Mouse (Mus musculus): ENCODE results near the gene Hif3a. TPM values are rescaled to one million over a fixed set of nuclear protein-coding genes. Genes with fewer than 3 reads are reported as not detected.

Hif3a gene
- polyA plus RNA-seq, 1 experiment from 2014 or later: 4.3 TPM

DNA sequence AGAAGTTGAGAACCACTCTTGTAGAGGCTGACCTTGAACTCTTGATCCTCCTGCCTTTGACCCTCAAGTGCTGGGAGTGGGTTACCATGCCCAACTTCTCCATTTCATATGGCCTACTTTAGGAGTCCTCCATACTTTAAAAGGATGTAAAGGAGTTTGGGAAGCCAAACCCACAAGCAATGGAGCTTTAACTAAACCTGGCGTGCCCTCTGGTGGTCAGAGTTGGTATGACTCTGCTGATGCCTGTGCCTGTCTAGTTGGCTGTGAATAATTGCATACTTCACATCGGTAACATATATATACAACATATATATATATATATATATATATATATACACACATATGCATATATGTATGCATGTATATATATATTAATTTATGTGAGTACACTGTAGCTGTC, 4.2 kb upstream of the Hif3a start:
- H3K9me3 ChIP-seq: no peaks in the 10 kb centered on the region
- H3K4me2 ChIP-seq (replicated peaks): no peak overlapping the region
- H3K36me3 ChIP-seq: no peaks in the 10 kb centered on the region
- no peak overlapping the region for H3K27ac ChIP-seq (replicated peaks)
- no peaks in the 10 kb centered on the region for H3K27me3 ChIP-seq
- 3% methylated on average over 2 of the region's 2 CpGs for WGBS
- no peak for ATAC-seq (replicated peaks)
- H3K4me3 ChIP-seq: no peak overlapping the region
- H3K4me1 ChIP-seq: peaks cover 12% of the 10 kb centered on the region
- no peak overlapping the region for H3K9ac ChIP-seq (replicated peaks)

DNA sequence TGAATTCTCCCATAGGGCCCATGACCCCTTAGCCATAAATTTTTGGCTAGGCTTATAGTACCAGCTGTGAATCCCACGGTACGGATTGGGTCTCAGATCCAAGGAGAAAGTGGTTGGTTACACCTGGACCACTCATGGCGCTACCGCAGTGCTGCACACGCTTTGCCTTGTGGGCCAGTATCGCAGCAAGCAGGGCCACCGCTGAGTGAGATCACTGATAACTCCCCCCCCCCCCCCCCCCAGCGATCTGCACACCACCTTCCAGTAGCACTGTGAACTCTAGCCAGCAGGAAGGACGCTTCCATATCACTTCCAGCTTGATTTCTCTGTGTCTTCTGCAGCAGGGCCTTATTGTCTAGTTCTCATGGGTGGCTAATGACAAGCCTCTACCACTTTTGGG, 3.4 kb upstream of the Hif3a start:
- H3K4me3 ChIP-seq: no peak overlapping the region
- no peaks in the 10 kb centered on the region for H3K9me3 ChIP-seq
- no peak overlapping the region for H3K4me2 ChIP-seq (replicated peaks)
- H3K36me3 ChIP-seq: no peaks in the 10 kb centered on the region
- WGBS: 85% methylated on average over 7 of the region's 9 CpGs
- H3K4me1 ChIP-seq: peaks cover 20% of the 10 kb centered on the region
- H3K9ac ChIP-seq (replicated peaks): no peak overlapping the region
- H3K27me3 ChIP-seq: no peaks in the 10 kb centered on the region
- ATAC-seq (replicated peaks): no peak
- no peak overlapping the region for H3K27ac ChIP-seq (replicated peaks)

DNA sequence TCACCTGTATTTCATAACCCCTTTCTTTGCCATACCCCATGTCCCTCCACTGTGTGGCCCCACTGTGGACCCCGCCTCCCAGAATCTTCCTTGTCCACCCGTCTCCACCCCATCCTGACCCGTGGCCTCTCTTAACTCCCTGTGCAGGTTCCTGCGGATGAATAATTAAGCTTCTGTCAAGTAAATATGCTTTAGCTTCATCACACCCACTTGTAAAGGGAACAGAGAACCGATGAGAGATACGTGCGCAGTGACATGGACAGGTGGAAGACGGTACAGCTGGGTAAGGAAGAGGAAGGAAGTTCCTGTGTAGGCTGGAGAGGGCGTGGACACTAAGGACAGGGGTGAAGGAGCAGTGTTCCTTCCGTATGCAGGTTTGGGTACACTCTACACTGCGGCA, 618 bp upstream of the Hif3a start:
- H3K4me1 ChIP-seq: peaks cover 47% of the 10 kb centered on the region
- H3K4me3 ChIP-seq: peak overlapping the region; percentile 44
- no peak overlapping the region for H3K27ac ChIP-seq (replicated peaks)
- WGBS: 15% methylated on average over 11 of the region's 11 CpGs
- H3K36me3 ChIP-seq: no peaks in the 10 kb centered on the region
- peak overlapping the region; percentile 66 for H3K4me2 ChIP-seq (replicated peaks)
- H3K27me3 ChIP-seq: no peaks in the 10 kb centered on the region
- H3K9me3 ChIP-seq: no peaks in the 10 kb centered on the region
- ATAC-seq (replicated peaks): peak; percentile 29
- peak overlapping the region; percentile 39; the same call in 1 of the 2 replicates for H3K9ac ChIP-seq (replicated peaks)

DNA sequence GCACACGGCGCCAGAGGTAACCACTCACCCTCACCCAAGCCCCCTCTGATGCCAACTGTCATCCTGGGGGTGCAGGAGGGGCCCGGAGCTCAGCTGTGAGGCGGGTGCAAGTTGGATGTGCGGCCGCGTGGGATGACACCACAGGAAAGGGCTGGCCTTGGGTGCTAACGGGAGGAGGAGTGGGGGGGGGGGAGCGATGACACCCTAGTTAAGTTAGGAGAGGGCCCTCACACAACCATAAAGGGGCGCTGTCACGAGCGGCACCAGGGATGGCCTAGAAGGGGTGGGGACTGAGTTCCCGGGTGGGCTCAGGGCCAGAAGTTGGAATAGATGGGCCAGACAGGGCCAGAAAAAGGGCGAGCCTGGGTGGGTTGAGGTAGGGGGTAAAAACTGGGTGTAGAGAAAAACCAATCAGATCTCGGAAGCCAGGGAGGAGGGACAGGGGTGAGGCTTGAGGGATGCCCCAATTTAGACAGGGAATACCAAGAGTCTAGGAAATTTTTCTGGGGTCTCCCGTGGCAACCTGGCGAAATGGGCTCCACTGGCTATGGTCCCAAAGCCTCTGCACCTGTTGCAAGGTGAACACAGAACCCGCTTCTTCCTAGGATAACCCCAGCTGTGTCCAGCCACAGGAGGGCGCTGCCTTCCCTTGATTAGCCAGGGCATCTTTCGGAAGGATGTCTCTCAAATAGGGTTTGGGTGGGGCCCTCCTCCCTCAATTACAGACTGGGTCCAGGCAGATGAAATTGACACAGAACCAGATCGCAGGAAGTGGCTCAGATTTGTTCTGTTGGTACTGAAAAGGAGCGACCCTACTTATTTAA, 1.2 kb downstream of the Hif3a start:
- H3K27ac ChIP-seq (replicated peaks): peak overlapping the region; percentile 75
- H3K27me3 ChIP-seq: no peaks in the 10 kb centered on the region
- H3K4me2 ChIP-seq (replicated peaks): peak overlapping the region; percentile 66
- H3K9me3 ChIP-seq: no peaks in the 10 kb centered on the region
- ATAC-seq (replicated peaks): no peak
- WGBS: 50% methylated on average over 21 of the region's 22 CpGs
- no peaks in the 10 kb centered on the region for H3K36me3 ChIP-seq
- peaks cover 59% of the 10 kb centered on the region for H3K4me1 ChIP-seq
- H3K4me3 ChIP-seq: no peak overlapping the region
- no peak overlapping the region for H3K9ac ChIP-seq (replicated peaks)

DNA sequence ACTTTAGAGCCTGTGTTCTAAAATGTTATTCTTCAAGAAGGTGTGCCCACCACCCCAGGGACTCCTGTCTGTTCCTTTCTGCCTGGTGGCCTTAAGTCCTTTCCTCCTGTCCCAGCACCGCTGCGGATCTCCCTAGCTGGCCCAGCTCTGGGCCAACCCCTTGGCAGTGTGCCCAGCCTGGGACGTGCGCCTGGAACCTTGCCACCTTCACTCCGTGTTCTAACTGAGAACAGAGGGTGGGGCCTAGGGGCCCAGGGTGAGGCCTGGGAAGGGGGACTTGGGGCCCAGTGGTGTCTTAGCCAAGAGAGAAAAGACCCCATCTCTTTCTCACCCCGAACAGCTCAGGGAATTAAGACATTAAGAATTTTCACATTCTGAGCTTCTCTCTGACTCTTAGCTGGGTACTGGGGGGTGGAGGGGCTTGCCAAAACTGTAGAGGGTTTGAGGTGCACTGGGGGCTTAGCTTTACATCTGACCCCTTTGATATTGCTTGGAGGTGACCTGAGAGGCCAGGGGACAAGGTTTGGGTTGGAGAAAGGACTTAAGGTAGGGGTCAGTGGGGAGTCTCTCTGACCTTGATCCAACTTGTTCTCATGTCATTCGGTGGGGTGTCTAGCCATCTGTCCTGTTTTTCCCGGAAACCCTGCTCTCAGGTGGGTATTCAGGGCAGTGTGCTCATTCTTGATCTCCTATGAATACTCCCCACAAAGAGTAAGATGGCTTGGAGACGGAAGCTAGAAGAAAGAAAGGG, 2.0 kb downstream of the Hif3a start:
- Histone ChIP-seq H3K27ac (replicated peaks) (peak overlapping the region; percentile 75), H3K4me2 (replicated peaks) (peak overlapping the region; percentile 66), H3K9me3 (no peaks in the 10 kb centered on the region), H3K4me1 (peaks cover 65% of the 10 kb centered on the region), H3K4me3 (no peak overlapping the region), H3K36me3 (no peaks in the 10 kb centered on the region), H3K9ac (replicated peaks) (no peak overlapping the region), H3K27me3 (no peaks in the 10 kb centered on the region)
- peak; percentile 39 for ATAC-seq (replicated peaks)
- WGBS: 11% methylated on average over 9 of the region's 9 CpGs

DNA sequence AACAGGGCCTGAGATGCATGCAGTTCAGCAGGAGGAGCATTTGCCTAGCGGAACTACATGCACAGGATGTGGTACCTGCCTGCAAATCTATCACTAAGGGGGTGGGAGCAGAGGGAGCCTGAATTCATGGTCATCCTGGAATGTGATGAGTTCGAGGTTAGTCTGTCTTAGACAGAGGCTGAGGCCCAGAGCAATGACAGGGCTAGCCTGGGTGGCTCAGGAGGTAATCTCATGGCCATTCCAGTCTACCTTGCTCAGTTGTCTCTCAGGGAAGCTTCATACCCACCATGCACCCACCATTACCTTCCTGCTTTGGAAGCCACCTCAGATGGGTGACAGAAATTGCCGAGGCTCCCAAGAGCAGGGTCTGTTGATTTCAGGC, 2.8 kb downstream of the Hif3a start:
- no peak overlapping the region for H3K4me2 ChIP-seq (replicated peaks)
- H3K9ac ChIP-seq (replicated peaks): no peak overlapping the region
- H3K36me3 ChIP-seq: no peaks in the 10 kb centered on the region
- no peaks in the 10 kb centered on the region for H3K27me3 ChIP-seq
- no peak overlapping the region for H3K4me3 ChIP-seq
- 62% methylated on average over 3 of the region's 3 CpGs for WGBS
- H3K4me1 ChIP-seq: peaks cover 65% of the 10 kb centered on the region
- H3K9me3 ChIP-seq: no peaks in the 10 kb centered on the region
- ATAC-seq (replicated peaks): no peak
- peak overlapping the region; percentile 75 for H3K27ac ChIP-seq (replicated peaks)

DNA sequence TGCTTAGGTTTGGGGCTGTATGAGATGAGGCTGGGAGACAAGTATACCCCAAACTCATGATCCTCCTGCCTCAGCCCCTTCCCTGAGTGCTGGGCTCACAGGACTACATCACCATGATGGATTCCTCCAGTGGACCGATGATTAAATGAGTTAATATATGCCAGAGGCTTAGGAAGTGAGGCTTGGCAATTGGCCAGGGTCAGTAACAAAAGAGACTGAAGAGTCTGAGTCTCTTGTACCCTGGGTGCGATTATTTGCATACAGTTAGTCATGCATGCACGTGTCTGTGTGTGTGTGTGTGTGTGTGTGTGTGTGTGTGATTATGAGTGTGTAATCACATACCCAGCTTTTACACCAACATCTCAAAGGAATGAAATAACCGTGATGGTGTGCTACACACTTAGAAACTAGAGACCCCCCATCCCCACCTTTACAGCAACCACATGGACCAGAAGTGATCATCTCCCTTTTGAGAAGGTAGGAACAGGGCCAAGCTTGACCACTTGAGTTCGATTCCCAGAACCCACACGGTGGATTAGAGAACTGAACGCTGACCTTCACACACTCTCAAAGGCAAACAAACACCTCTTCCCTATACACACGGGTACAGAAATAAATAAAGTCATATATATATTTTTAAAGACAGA, 3.3 kb downstream of the Hif3a start:
- no peak overlapping the region for H3K4me2 ChIP-seq (replicated peaks)
- no peak overlapping the region for H3K4me3 ChIP-seq
- H3K4me1 ChIP-seq: peaks cover 65% of the 10 kb centered on the region
- WGBS: 22% methylated on average over 8 of the region's 8 CpGs
- H3K9ac ChIP-seq (replicated peaks): no peak overlapping the region
- no peak for ATAC-seq (replicated peaks)
- H3K27me3 ChIP-seq: no peaks in the 10 kb centered on the region
- H3K36me3 ChIP-seq: no peaks in the 10 kb centered on the region
- no peaks in the 10 kb centered on the region for H3K9me3 ChIP-seq
- peak overlapping the region; percentile 75 for H3K27ac ChIP-seq (replicated peaks)

DNA sequence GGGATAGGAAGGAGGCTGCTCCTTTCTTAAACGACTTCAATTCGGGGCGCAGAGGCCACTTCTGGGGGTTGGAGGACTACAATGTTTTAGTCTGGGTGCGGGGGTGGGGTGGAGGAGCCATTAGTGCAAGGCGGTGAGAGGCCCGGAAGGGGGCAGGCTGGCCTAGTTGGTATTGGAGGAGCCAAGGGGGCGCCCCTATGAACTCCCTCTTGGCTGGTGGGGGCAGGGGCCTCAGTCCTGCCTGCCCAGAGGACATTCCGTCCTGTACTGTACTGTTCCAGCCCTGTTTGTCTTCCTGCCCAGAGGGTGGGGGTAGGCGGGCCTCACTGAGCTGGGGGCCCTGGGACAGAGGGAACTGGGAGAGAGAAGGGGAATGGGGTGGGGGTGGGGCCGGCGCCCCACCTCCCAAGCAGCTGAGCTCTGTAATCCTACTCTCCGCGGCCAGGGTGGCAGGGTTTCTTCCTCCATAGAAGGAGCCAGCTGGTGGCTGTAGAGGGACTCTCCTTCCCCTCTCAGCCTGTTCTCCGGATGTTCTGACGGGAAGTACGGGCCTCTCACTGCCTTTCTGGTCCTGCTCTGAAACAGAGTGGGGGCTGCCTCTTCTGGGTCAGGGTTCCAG, 4.0 kb downstream of the Hif3a start:
- 3% methylated on average over 16 of the region's 16 CpGs for WGBS
- Histone ChIP-seq H3K4me2 (replicated peaks) (no peak overlapping the region), H3K9ac (replicated peaks) (no peak overlapping the region), H3K27me3 (no peaks in the 10 kb centered on the region), H3K27ac (replicated peaks) (peak overlapping the region; percentile 75), H3K9me3 (no peaks in the 10 kb centered on the region), H3K36me3 (no peaks in the 10 kb centered on the region), H3K4me1 (peaks cover 65% of the 10 kb centered on the region), H3K4me3 (no peak overlapping the region)
- ATAC-seq (replicated peaks): peak; percentile 24

DNA sequence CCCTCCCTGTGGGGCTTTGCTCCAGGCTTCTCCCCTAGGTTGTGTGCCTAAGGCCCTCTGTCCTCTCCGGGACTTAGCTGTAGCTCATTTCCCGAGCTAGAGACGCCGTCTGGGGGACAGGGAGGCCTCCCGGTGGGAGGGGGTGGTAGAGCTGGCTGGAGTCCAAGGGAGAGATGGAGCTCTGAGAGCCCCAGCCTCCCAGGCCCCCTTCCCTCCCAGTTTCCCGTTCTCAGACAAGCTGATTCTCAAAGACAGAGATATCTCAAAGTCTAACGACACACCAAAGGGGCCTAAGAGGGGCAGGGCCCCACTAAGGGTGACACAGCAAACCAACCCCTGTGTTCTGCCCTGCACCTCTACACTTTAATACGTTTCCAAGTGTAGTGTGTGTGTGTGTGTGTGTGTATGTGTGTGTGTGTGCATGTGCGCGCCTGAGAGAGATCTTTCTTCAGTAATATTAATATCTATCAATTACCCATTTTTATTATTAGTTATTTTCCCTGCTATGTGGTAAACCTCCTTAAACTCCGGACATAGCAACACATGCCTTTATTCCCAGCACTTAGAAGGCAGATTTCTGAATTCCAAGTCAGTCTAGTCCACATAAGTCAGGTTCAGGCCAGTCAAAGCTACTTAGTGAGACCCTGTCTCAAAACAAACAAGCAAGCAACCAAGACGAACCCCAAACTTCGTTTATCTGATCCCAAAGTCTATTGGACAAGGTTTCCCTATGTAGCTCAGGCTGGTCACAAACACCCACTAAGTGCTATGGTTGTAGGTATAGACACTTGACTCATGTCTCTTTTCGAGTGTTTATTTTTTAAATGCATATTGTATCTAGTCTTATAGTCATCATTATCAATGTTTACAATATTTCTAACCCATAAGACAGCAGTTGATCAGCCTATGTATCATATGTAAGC, 5.4 kb downstream of the Hif3a start:
- ATAC-seq (replicated peaks): peak; percentile 9
- Histone ChIP-seq H3K9ac (replicated peaks) (peak overlapping the region; percentile 44), H3K4me1 (peaks cover 54% of the 10 kb centered on the region), H3K27ac (replicated peaks) (peak overlapping the region; percentile 75), H3K4me3 (peak overlapping the region; percentile 53), H3K27me3 (no peaks in the 10 kb centered on the region), H3K36me3 (no peaks in the 10 kb centered on the region), H3K9me3 (no peaks in the 10 kb centered on the region), H3K4me2 (replicated peaks) (peak overlapping the region; percentile 76)
- WGBS: 30% methylated on average over 14 of the region's 14 CpGs

DNA sequence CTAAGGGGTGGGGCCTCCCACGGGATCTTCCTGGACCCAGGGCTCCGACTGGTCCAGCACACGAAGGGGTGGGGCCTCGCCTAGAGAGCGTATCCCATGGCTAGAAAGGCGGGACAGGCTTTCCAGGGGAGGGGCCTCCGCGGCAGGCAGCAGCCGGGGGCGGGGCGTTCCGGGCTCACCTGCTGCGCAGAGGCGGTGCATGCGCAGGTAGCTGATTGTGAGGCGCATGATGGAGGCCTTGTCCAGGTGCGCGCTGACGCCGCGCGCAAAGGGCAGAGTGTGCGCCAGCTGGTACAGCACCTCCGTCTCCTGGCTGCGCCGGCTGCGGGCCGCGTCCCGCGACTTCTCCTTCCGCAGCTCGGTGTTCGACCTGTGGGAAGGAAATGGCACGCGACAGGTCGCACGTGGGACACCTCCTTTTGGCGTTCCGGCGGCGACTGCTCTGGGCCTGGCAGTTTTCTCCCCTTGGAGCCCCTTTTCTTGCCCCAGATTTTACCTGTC, 6.1 kb downstream of the Hif3a start:
- no peaks in the 10 kb centered on the region for H3K27me3 ChIP-seq
- no peaks in the 10 kb centered on the region for H3K36me3 ChIP-seq
- H3K4me3 ChIP-seq: peak overlapping the region; percentile 53
- peak overlapping the region; percentile 44 for H3K9ac ChIP-seq (replicated peaks)
- under 1% methylated on average over 38 of the region's 42 CpGs for WGBS
- H3K9me3 ChIP-seq: no peaks in the 10 kb centered on the region
- peak overlapping the region; percentile 75 for H3K27ac ChIP-seq (replicated peaks)
- peaks cover 50% of the 10 kb centered on the region for H3K4me1 ChIP-seq
- ATAC-seq (replicated peaks): peak; percentile 87
- peak overlapping the region; percentile 76 for H3K4me2 ChIP-seq (replicated peaks)
